Mouse (Mus musculus) E14TG2a.4 (cell line): ENCODE measurements around the gene Mbd3.

Experiments used
- CTCF ChIP-seq: conservative IDR thresholded peaks from 2 replicates; pipeline ENCODE4 v1.5.1; 2014; ENCODE audit warnings: low read length
- POU5F1 ChIP-seq: IDR thresholded peaks from 2 replicates; pipeline ENCODE4 v1.6.1; 2014; ENCODE audit warnings: low read length, borderline replicate concordance

DNA sequence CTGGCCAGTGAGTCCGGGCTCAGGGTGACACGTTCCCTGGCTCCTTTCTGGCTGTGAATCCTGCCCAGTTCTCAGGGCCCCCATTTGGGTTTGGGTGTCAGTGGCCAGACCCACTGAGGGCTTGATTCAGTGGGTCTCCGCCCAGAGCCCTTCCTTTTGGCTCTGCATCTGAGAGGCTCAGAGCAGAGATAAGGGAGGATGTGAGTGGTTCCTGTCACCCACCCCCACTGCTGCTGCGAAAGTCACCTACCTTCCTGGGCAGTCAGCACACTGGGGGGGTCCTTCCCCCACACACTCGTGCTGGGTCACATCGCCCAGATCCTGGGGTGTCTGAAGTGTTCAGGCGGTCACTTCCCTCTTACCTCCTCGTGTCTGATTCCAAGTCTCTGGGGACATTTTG lies 46.6 kb downstream of the Mbd3 start:
- no peak for TF ChIP-seq CTCF
- TF ChIP-seq POU5F1: no peak
